Mouse (Mus musculus): ENCODE measurements around the gene Nr1i2.
"Not testable (repeated sequence)": the region's sequence is repeated elsewhere in the genome, so short reads cannot be mapped to it uniquely, and the experiment has no call there.

The Nr1i2 gene

GRCm38 (mm10) chr16:38287357-38287756 lies 7.3 kb downstream of the Nr1i2 start:
- DNase-seq (ENCODE audit: low read depth, low spot score) = no peak

- no peak for DNase-seq (ENCODE audit: low read depth, low spot score)
Measured at GRCm38 (mm10) chr16:38286541-38286940, 8.1 kb downstream of the Nr1i2 start.

GRCm38 (mm10) chr16:38285801-38286200 lies 8.8 kb downstream of the Nr1i2 start:
- DNase-seq (ENCODE audit: low read depth, low spot score) = no peak

GRCm38 (mm10) chr16:38283300-38283699 lies 11.3 kb downstream of the Nr1i2 start:
- no peak for DNase-seq (ENCODE audit: low read depth, low spot score)

- no peak for DNase-seq (ENCODE audit: low read depth, low spot score)
Measured at GRCm38 (mm10) chr16:38282559-38283160, 12.0 kb downstream of the Nr1i2 start.

- DNase-seq (ENCODE audit: low read depth, low spot score) = no peak
Measured at GRCm38 (mm10) chr16:38280951-38281350, 13.7 kb downstream of the Nr1i2 start.

GRCm38 (mm10) chr16:38279794-38280193 lies 14.8 kb downstream of the Nr1i2 start:
- DNase-seq (ENCODE audit: low read depth, low spot score) = no peak

- no peak for DNase-seq (ENCODE audit: low read depth, low spot score)
Measured at GRCm38 (mm10) chr16:38274737-38275136, 19.9 kb downstream of the Nr1i2 start.

- DNase-seq (ENCODE audit: low read depth, low spot score) = no peak
Measured at GRCm38 (mm10) chr16:38272483-38272882, 22.1 kb downstream of the Nr1i2 start.

- no peak for DNase-seq (ENCODE audit: low read depth, low spot score)
Measured at GRCm38 (mm10) chr16:38271601-38272000, 23.0 kb downstream of the Nr1i2 start.

GRCm38 (mm10) chr16:38255927-38256326 lies 38.7 kb downstream of the Nr1i2 start:
- DNase-seq (ENCODE audit: low read depth, low spot score) = no peak

GRCm38 (mm10) chr16:38255107-38255506 lies 39.5 kb downstream of the Nr1i2 start:
- no peak for DNase-seq (ENCODE audit: low read depth, low spot score)

GRCm38 (mm10) chr16:38254001-38254400 lies 40.6 kb downstream of the Nr1i2 start:
- no peak for DNase-seq (ENCODE audit: low read depth, low spot score)

GRCm38 (mm10) chr16:38250467-38250866 lies 44.2 kb downstream of the Nr1i2 start:
- DNase-seq (ENCODE audit: low read depth, low spot score) = no peak

GRCm38 (mm10) chr16:38248331-38248961 lies 46.2 kb downstream of the Nr1i2 start:
- DNase-seq (ENCODE audit: low read depth, low spot score) = no peak

GRCm38 (mm10) chr16:38245849-38246585 lies 48.6 kb downstream of the Nr1i2 start:
- DNase-seq (ENCODE audit: low read depth, low spot score) = no peak

GRCm38 (mm10) chr16:38245379-38245778 lies 49.2 kb downstream of the Nr1i2 start:
- no peak for DNase-seq (ENCODE audit: low read depth, low spot score)

GRCm38 (mm10) chr16:38244111-38244510 lies 50.5 kb downstream of the Nr1i2 start:
- no peak for DNase-seq (ENCODE audit: low read depth, low spot score)

GRCm38 (mm10) chr16:38240167-38240566 lies 54.5 kb downstream of the Nr1i2 start:
- no peak for DNase-seq (ENCODE audit: low read depth, low spot score)

GRCm38 (mm10) chr16:38239729-38240128 lies 54.9 kb downstream of the Nr1i2 start:
- DNase-seq (ENCODE audit: low read depth, low spot score) = peak; percentile 70

GRCm38 (mm10) chr16:38236936-38237585 lies 57.6 kb downstream of the Nr1i2 start:
- no peak for DNase-seq (ENCODE audit: low read depth, low spot score)

- not testable (repeated sequence) for DNase-seq (ENCODE audit: low read depth, low spot score)
Measured at GRCm38 (mm10) chr16:38222491-38222890, 72.1 kb downstream of the Nr1i2 start.
